Mouse (Mus musculus) skeletal muscle tissue, adult 2 months (tissue): Measurements from ENCODE around the gene Hoxa10.

Experiments used
- DNase-seq: peaks from one replicate; pipeline ENCODE4 v3.0.0-alpha.2; 2012; ENCODE audit warnings: low read depth, low spot score

Gene Hoxa10

DNA sequence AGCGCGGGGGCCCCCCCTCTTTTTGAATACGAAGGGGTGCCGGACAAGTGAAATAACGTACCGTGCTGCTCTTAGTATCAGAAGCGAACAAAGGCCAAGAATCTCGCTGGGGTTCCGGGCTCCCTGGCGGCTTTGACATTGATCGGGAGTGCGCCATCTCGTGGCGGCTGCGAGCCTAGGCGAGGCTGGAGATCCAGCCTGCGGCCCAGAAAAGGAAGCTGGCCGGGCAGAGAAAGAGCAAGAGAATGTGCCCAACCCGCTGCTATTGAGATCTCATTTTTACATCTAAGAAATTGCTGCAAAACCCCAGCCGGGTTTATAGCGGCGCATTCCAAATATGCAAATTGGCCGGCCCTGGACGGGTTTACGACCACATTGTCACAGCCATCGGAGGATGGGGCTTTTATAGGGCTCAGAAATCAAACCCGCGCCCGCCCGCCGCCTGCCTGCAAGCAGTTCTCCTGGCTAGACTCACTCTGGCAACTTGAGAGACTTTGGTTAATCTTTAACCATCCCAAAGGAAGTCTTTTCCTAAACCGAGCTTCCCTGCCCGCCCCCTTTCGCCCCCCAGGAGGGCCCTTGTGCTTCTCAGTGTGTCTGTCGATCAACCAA, at the start of gene Hoxa10:
Hoxa10 (minus strand) TSS at position 466 of the 612 bp plus-strand sequence.
- DNase-seq = peak; percentile 74

DNA sequence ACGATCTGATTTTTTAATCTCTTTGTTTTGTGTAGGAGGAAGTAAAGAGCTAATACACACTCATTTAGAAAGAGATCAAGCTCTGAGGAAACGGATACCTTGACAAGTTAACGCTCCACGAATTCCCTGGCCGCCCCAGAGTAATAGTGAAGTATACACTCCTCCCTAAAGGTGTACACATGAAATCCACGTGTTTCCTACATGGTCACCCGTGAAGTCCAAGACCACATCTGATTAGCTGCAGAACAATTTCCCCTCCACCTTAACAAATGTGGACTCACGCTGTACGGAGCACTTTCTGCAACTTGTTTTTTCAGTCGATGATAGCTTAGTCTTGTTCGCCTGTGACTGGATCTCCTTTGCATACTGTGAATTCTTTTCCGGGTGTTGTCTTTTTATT, 49.5 kb upstream of the Hoxa10 start:
- DNase-seq = no peak

DNA sequence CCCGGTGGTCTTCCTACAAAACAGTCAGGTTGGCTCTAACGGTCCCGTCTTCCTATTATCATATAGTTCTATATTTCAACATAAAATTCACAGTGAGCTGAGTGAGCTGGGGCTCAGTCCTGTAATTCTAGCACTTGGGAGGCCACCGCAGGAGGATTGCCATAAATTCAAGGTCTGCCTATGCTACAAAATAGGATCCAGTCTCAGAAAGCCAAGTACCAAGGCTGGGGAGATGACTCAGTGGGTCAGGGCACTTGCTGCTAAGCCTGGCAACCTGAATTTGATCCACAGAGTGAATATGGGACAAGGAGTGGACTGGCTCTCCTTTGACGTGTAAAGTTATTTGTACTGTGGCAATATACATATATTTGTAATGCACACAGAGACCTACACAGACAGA, 43.2 kb upstream of the Hoxa10 start:
- no peak for DNase-seq

DNA sequence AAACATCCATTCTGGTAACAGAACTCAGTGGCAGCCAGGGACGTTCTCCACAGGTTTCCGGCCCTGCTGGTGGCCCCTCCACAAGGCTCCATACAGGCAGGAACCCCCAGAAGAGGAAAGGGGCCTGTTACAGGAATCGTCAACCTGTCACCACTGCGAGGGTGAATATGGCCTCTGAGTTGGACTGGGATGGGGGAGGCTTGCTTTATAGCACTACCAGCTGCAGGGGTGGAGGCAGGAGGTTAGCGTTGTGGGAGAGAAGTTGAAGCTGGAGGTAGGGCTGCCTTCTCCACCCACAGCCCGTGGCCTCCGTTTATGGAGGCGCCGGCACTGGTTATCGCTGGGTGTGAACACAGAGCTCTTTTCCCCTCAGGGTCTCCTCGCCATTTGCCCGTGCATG, 40.4 kb upstream of the Hoxa10 start:
- DNase-seq = no peak

DNA sequence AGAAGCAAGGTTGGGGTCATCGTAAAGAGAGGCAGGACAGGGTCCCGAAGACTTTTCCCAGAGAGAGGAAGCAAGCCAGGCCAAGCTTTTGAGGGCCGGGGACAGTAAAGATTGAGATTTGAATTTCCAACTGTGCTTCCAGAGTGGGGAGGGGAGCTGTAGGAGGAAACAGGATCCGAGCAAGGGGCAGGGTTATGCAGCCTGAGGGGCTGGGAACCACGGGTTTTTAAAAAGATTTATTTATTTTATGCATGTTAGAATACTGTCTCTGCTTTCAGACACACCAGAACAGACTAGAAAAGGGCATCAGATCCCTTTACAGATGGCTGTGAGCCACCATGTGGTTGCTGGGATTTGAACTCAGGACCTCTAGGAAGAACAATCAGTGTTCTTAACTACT, 36.3 kb upstream of the Hoxa10 start:
- DNase-seq = no peak

DNA sequence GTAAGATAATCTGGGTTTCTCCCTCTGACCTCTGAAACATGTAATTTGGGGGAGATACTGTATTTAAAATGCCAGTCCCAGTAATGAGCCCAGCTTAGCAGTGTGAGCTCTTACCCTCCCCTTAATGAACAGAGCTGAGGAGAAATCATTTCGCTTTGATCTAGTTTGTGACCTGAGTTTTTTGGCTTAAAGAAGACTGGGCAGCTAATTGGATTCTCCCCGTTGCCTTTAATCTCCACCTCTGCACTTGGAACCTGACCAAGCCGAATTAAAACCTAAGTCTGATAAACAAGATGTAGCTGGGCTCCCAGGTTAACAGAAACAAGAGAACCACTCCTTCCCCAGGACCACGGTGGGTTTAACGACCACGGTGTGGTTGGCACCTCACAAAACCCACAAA, 35.7 kb upstream of the Hoxa10 start:
- DNase-seq = no peak

DNA sequence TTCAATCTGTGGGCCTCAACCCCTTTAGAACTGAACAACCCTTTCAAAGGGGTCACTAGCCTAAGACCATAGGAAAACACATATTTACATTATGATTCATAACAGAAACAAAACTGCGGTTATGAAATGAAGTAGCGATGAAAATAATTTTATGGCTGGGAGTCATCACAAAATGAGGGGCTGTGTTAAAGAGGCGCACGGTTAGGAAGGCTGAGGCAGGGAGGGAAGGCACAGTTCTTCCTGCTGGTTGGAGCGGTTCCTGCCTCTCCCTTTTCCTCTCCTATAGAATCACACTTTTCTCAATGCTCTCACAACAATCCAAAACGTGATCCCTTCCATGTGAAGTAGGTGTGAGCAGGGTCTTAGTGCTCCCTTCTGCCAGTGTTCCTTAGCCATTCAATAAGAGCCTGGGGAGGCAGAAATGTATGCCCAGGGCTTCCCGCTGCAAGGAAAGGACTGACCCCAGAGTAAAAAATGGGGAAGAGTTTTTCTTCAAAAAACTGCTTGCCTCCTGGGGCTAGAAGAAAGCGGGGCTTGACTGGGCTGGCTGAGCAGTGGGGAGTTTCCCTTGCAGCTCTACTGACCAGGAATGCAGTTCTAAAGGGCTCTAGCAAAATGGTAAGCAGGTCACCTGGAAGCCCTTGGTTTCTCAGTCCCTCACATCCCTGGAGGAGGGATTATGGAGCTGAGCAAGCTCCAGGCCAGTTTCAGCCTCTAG, 35.1 kb upstream of the Hoxa10 start:
- DNase-seq = no peak

DNA sequence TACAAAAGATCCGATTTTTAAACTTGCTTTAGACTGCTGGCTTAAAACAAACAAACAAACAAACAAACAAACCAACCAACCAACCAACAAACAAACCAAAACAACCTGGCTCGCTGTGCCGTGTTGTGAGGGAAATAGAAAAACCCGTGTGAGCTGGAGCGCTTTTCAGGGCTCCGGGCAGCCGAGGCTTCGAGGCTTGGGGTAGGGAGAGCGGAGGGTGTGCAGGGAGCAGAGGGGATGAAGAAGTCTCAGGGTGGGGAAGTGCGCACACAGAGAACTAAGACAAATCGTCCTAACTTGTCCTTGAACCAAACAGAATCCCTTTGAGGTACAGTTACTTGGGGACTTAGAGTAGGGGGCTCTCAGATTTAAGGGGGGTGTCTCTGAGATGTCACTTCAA, 33.9 kb upstream of the Hoxa10 start:
- no peak for DNase-seq

DNA sequence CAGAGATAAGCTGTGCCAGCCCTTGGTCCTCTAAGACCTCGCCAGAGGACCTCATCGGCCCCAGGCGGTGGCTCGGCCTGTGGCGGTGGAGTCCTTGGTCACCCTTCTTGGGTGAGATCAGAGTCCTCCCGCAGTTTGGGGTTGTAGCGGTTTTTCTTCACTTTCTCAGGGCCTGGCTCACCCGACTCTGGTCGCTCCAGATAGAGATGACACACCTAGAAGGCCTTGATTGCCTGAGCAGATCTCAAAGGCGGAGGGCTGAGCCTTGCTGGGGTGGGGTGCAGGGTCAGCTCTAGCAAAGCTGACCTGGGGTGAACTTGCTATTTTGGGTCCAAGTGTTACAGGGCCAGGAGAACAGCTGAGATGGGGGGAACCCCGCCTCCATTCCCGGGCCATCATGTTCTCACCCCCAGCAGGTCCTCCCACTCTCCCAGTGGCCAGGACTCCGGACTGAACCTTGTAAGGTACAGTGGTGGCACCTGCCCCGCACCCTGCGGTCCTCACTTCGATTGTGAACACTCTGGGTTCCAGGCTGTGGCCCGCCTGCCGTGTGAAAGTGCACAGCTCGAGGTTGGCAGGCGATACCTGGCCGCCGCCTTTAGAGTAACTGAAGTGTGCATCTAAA, 33.1 kb upstream of the Hoxa10 start:
- DNase-seq = no peak

DNA sequence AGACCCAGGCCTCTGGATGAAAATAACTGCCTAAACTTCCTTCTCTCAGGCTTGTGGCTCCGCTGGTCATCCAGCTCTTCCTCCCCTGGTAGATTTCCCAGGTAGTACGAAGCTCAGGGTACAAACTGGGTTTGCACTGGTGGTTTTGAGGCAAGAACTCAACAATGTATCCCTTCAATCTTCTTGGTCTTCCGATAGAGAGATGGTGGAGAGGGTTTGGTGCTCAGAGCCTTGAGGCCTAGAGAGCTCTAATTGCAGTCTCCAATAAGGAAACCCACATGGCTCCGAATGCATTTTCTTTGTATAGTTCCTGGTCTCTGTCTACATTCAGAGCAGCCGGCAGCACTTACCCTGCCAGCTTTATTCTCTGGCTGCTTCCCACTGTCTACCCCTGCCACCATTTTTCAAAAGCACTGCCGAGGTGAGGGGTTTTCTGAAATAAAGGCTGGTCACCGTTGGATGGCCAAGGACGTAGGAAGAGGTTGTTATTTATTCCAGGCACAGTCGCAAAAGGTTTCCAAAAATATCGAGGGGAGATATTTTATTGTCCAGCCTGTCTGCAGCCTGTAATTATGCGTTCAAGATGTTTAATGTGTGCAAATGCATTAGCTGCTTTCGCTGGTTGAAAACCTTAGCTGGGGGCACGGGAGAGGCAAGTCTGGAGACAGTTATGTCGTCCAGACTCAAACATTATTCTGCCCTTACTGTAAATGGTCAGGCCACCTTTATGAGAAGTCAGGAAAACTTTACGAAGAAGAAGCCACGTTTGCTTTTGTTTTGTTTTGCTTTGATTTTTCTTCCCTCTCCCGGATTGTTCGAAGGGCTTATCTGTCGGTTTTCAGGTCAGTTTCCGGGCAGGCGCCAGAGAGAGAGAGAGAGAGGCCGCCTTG, 32.4 kb upstream of the Hoxa10 start:
- DNase-seq = no peak

DNA sequence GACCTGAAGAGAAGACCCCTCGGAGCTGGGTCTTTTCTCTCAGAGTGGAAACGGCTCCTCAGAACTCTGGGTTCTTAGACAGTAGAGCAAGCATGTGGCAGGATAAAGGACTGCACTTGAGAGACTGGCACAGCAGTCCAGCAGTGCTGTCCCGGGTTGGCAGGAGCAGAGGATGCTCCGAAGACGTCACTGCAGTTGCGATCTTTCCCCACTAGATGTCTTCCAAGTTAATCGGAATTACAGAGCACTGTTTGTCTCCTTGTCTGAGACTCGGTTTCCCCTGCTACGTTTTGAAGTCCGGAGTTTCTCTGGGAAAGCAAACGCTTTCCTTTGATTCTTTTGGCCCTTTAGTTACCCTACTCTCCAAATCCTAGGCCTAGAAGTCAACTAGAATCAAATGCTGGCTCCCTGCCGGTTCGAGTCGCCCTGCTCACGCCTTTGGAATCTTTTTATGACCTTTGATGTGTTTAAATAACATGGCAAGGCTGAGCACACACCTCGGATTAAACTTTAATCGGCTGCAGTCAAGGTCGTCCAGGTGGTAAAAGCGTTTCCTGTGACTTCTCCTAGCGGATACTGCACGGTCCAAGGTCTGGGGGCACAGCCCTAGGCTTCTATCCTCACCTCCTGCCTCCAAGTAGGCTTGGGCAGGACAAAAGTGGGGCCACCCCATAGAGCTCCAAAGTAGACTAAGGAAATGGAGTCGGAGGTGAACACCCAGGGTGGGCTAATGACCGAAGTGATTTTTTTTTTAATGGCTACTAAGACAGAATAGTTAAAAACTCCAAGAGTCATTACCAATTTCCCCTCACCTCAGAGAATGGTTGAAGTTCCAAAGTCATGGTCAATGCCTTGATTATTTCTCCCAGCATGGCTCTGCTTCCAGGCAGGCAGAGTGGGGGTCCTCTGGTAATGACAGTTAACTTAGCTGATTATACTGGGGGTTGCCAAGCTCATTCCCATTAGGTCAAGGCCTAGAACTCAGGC, 30.1 kb upstream of the Hoxa10 start:
- DNase-seq = no peak

DNA sequence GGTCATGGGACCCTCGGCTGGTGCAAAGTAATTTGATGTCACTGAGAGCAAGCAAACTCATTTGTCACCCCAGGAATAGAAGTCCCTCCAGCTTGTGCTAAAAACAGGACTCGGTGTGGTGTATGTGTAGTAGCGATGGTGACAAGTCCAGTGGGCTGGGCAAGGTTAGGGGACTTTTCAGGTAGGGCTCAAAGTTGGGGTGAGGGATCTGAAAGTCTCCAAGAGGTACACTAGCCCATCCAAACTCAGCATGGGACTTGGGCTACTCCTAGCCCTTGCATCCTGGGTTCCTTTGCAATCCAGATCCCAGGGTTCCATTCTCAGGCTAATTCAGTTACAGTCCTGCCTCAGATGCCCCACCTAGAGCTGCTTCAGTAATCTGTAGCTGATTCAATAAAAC, 28.1 kb upstream of the Hoxa10 start:
- no peak for DNase-seq

DNA sequence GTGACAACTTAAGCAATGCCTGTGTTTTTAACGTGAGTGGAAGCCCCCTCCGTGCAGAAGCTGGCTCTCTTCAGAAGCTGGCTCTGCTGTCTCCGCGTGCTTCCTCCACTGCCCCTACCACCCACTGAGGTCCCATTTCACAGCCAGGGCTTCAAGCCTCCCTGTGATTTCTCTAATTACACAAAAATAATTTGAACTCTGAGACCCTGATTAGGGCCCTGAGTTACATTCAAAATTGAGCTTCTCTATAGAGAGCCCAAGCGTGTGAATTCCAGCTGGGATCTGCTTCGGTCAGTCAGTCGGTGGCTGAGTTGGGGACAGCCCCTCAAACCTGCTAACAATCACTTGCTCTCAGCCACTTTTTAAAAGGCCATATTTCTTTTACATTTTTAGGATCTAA, 27.7 kb upstream of the Hoxa10 start:
- DNase-seq = no peak

DNA sequence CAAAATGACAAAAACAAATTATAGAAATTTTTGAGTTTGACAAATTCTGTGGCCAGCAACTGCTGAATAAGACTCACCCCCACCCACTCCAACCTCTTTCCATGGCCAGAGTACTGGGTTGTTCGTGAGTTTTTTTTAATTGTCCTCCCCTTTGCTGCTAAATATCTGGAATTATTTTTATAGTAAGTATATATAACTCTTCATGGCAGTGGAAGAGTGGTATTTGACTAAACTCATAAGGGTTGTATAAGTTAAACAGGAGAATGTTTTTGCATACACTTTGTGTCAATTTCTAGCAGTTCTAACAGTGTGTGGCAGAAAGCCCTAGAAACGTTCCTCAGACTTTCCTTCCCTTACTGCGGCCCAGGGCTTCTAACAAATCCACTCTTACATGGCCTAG, 27.0 kb upstream of the Hoxa10 start:
- DNase-seq = no peak

DNA sequence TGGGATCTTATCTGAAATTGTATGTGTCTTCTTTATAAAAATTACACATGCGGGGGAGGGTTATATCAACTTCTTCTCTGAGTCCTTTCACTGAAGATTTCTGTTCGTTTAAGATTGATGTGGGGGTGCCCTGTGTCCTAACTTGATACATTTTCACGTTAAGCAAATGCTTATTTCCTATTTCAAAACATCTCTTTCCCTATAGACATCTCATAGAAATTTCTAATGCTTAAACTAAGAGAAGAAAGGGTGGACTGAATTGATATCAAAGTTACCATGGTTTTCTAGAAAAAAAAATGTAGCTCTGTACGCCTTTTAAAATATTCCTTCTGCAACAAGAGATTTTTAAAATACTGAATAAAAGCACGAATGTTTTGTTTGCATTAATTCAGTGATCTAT, 26.6 kb upstream of the Hoxa10 start:
- DNase-seq = no peak

DNA sequence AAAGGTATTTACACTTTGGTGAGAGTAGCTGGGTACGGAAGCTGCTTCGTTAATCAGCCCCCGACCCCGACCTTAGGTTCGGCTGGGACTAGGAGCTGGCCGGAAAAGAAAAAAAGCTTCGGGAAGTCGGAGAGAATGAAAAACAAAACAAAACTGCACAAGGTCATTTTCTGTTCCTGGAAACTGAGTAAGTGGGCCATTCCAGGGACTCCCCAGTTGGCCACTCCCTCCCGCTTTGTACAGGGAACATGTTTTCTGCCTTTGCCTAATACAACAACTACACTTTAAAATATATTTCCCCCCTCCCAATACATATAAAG, 26.0 kb upstream of the Hoxa10 start:
- DNase-seq = no peak

DNA sequence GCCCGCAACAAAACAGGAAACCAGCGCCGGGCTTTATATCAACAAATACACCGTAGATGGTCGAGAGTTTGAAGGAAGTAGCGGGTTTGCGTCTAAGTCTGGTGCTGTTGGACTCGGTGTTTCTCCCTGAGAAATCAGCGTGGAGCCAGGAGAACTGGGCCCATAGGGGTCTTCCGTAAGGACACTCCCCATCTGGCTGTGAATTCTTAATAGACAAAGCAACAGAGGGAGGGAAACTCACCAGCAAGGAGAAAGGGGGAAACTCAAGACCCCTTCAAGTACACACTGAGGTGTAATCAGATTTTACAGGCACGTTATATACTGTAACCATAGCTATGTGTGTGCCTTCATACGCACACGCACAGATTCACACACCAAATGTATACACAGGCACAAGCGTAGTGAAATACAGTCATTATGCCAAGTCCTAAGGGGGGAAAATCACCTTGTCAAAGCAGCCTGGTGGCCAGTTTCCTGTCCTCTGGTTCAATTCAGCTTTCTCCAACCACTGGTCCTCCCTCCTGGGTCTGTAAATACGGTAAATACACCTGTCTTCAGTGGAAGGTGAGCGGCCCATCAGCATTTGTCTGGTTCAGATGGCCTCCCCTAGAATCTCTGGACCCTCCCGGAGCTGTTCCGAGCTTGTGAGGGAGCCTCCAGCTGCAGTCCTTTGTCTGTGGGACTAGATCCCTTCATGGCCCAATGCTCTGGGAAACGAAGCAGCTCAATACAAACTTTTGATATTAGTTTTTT, 25.4 kb upstream of the Hoxa10 start:
- DNase-seq = no peak

DNA sequence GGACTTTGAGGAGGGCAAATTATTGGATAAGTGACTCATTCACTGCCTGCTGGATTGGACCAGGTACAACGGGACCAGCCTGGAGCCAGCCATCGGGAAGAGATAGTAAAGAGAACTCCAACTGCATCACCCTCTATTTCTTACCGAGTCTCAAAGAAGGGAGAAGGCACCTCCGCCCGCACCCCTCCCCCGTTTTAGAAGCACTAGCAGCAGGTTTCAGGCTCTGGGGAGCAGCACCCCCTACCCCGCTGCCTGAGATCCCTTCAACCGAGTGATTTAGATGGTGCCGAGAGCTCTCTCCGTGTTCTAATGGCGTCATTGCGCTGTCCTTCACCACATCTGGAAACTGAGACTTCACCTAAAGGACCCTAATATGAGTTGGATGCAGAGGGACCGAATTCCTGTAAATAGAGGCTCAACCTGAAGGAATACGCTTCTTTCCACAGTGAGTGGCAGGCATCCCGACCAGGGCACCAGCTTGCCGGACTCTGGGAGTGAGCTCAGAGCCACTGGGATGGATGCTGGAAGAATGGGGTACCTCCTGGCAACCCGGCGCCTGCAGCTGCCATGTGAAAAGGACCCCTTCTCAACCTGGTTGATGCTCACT, 24.8 kb upstream of the Hoxa10 start:
- no peak for DNase-seq

DNA sequence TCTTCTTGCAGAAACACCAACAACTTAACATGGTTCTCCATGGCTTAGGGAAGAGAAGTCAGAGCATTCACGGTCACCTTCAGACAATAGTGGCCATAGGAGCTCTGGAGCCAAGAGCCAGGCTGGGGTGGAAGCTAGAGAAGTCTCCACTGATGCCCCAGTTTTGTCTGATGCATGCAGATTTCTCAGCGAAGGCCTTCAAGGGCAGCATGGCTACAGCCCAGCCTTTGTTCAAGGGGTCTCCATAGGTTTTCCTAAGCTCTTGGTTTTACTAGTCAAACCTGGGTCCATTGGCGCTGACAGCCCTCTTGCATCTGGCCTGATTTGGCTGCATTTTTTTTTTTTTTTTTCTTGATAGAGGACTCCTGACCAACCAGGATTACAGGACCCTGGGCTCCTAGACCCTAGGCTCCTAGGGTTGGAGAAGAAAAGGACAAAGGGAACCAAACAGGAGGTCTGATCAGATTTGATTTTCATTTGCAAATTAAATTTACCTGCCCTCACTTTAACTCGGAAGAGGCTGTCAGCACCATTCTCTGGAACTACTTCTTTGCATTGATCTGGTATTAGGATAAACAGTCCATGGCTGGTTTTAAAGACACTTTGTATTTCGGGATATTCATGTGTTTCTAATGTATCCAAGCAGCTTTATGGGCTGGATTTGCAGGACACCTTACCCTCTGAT, 23.6 kb upstream of the Hoxa10 start:
- no peak for DNase-seq

DNA sequence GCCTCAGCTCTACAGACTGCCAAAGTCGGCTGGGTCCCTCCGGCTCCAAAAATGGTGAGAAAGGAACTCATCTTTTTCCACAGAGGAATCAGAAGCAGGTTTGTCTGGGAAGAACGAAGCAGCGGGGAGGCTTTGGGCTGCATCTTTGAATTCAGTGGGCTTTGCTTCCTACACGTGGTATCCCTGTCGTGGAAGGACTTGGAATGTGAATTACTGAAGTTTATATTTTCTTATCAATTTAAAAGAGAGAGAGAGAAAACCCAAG, 22.6 kb upstream of the Hoxa10 start:
- DNase-seq = no peak
